Mouse (Mus musculus) induced T-regulatory cell, adult 2 months (primary cell): Measurements from ENCODE around the gene Fgf12.

Source experiments
- DNase-seq: peaks from one replicate; pipeline ENCODE4 v3.0.0-alpha.2; 2012; ENCODE audit warnings: low read depth

The Fgf12 gene

GRCm38 (mm10) chr16:28614412-28614811 lies 138.5 kb downstream of the Fgf12 start:
- no peak for DNase-seq

GRCm38 (mm10) chr16:28610940-28611339 lies 141.9 kb downstream of the Fgf12 start:
- no peak for DNase-seq

- no peak for DNase-seq
Observed at GRCm38 (mm10) chr16:28603155-28603554, 149.7 kb downstream of the Fgf12 start.

GRCm38 (mm10) chr16:28601723-28602122 lies 151.1 kb downstream of the Fgf12 start:
- DNase-seq = no peak

- DNase-seq = no peak
Observed at GRCm38 (mm10) chr16:28596112-28596511, 156.8 kb downstream of the Fgf12 start.

- peak; percentile 29 for DNase-seq
Observed at GRCm38 (mm10) chr16:28593075-28593915, 159.6 kb downstream of the Fgf12 start.

- no peak for DNase-seq
Observed at GRCm38 (mm10) chr16:28592466-28592865, 160.4 kb downstream of the Fgf12 start.

GRCm38 (mm10) chr16:28591583-28591982 lies 161.3 kb downstream of the Fgf12 start:
- DNase-seq = no peak

GRCm38 (mm10) chr16:28572212-28572611 lies 180.7 kb downstream of the Fgf12 start:
- DNase-seq = no peak

- no peak for DNase-seq
Observed at GRCm38 (mm10) chr16:28564716-28565217, 188.1 kb downstream of the Fgf12 start.

GRCm38 (mm10) chr16:28564075-28564715 lies 188.7 kb downstream of the Fgf12 start:
- no peak for DNase-seq

- DNase-seq = no peak
Observed at GRCm38 (mm10) chr16:28562847-28563246, 190.0 kb downstream of the Fgf12 start.

GRCm38 (mm10) chr16:28555219-28555618 lies 197.6 kb downstream of the Fgf12 start:
- DNase-seq = no peak

- DNase-seq = no peak
Observed at GRCm38 (mm10) chr16:28539423-28539822, 213.4 kb downstream of the Fgf12 start.

- DNase-seq = peak; percentile 54
Observed at GRCm38 (mm10) chr16:28517596-28518524, 235.0 kb downstream of the Fgf12 start.

GRCm38 (mm10) chr16:28512446-28512845 lies 240.4 kb downstream of the Fgf12 start:
- no peak for DNase-seq

GRCm38 (mm10) chr16:28511413-28511812 lies 241.5 kb downstream of the Fgf12 start:
- DNase-seq = no peak

GRCm38 (mm10) chr16:28497971-28498607 lies 254.8 kb downstream of the Fgf12 start:
- DNase-seq = no peak

GRCm38 (mm10) chr16:28491711-28492110 lies 261.2 kb downstream of the Fgf12 start:
- DNase-seq = no peak

- DNase-seq = peak; percentile 35
Observed at GRCm38 (mm10) chr16:28490515-28490914, 262.4 kb downstream of the Fgf12 start.

- no peak for DNase-seq
Observed at GRCm38 (mm10) chr16:28484920-28485319, 267.9 kb downstream of the Fgf12 start.

- DNase-seq = no peak
Observed at GRCm38 (mm10) chr16:28479022-28479421, 273.8 kb downstream of the Fgf12 start.
